Mouse (Mus musculus) common myeloid progenitor, adult 5-6 weeks (primary cell): Measurements from ENCODE around the gene 3425401B19Rik. TPM values are rescaled to one million over a fixed set of nuclear protein-coding genes. Genes with fewer than 3 reads are reported as not detected.

Experiments
- ATAC-seq: replicated peaks from 2 replicates; pipeline ENCODE4 v1.8.0; 2016; ENCODE audit warnings: low read depth, mild to moderate bottlenecking, moderate TSS enrichment, inconsistent platforms; ENCODE audit not compliant: poor library complexity, severe bottlenecking
- total RNA-seq: library from RNA; stranded (forward); fragments of 200-1000, 187-1606 nt; gene quantifications from 2 replicates; pipeline ENCODE4 v1.2.3, GENCODE M21; 2017

The 3425401B19Rik gene
- total RNA-seq, 1 experiment from 2014 or later, result not detected

DNA sequence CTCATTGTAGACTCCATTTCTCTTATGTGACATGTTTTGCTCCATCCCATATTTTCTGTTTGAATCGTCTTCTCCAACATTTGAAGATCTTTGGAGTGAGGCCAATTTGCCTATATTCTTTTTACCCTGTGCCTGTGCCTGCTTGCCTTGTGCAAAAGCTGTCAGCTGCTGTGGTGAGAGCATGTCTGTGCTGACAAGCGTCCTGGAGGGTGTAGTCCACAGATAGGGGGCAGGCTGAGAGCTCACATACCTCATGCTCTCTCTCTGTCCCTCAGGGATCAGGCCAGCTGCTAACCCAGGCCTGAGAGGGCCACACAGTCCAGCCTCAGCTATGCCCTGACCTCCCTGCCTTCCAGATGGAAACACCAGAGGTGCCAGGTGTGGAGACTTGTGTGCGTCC, 11.9 kb downstream of the 3425401B19Rik start:
- ATAC-seq, result no peak

DNA sequence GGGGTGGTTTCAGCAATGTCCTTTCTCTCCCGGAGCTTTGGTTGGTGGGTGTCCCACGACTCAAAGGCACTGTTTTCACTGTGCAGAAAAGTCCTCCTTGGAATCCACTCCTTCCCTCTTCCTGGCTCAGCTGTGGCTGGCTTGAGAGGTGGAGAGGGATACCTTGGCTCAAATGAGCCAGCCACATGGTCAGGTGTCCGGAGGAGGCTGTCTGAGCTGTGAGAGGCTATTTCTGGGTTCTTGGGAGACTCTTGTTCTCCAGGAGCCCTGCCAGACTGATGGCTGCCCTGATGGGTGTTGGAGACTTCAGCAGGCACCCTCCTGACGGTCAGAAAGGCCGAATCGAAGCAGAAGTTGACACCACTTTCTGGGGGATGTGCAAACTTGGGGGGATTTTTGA, 22.0 kb downstream of the 3425401B19Rik start:
- ATAC-seq, result no peak

DNA sequence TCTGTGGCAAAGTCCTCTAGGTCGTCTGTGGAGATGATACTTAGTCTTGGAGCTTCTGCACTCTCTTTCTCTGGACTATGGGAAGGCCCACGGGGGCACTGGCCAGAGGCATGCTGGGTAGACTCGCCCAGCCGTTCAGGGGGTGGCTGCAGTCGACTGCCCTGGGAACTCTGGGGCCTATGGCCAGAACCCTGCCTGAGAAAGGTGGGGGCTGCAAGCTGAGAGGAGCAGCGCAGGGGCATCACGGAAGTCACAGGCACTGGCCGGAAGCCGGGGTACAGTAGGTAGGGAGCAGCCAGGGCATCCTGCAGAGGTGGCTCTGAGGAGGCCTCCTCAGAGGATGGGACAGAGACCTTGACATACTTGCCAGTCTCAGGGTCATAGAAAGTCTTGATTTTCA, 25.3 kb downstream of the 3425401B19Rik start:
- no peak for ATAC-seq

DNA sequence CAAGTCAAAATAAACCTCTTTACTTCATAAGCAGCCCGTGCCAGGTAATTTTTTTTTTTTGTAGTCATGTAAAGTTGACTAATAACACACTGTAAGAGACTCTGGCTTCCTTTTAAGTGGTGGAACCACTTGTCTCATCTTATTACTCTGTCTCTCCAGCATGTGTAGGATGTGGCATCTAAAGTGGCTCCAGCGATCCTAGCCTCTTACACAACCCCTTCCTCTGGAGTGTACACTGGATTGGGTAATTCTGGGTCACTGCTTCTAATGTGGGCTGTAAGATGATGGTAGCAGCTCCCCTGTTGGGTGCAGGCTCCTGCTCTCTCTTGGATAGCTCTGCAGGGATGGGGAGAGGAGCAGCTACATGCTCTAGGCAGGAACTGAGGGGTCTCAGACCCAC, 46.6 kb downstream of the 3425401B19Rik start:
- ATAC-seq, result no peak

DNA sequence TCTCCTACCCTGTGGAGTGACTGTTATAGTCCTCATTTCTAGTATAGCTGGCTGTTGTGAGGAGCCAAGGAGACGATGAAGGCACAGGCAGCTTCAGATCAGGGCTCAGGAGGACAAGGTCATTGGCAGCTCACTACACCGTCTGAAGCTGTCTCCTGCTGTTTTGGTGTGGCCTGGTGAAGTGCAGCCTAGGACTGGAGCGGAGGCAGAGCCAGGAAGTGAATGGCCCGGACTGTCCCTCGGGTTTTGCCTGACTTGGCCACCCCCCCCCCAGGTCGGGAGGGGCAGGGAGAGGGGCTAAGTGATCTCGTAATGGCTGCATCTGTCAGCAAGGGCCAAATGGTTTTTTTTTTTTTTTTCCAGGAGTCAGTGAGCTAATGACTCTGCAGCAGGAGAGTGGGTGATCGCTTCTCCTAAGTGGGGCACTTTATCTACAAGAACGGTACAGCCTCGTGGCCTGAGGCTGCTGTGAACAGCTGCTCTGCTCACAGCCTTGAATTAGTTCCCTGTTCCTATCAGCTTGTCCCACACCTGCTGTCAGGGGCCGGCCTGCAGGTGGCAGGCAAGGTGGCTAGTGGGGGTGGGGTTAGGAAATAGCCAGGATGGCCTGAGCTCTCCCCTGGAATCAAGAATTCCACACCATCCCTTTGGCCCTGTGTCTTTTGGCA, 50.9 kb downstream of the 3425401B19Rik start:
- ATAC-seq, result no peak

DNA sequence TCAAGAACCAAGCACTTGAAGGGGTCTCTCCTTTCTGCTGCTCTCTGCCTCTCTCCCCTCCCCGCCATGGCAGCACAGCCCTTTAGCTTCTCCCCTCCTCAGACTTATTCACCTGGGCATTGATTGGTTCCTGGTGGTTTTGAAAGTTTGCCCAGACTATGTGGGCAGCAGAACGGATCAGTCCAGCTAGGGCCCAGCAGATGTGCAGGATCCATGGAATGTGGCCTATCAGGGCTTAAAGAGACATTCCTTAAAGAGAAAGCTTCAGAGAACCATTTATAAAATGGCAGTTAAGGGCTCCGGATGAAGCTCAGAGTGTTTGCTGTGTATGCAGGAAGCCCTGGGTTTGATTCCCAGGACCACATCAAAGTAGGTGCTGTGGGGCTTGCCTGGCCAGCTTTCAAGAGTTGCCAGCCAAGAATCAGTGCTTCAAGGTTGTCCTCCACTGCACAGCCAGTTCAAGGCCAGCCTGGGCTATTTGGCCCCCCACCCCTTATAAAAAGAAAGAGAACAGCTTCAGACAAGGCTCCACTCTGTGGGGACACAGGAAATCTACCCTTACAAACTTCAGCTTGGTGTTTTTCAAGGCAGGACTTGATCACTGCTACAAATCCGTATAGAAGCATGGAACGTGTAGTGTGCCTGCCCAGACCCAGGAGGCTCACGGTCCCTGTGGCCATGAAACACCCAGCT, 52.0 kb downstream of the 3425401B19Rik start:
- ATAC-seq, result no peak

DNA sequence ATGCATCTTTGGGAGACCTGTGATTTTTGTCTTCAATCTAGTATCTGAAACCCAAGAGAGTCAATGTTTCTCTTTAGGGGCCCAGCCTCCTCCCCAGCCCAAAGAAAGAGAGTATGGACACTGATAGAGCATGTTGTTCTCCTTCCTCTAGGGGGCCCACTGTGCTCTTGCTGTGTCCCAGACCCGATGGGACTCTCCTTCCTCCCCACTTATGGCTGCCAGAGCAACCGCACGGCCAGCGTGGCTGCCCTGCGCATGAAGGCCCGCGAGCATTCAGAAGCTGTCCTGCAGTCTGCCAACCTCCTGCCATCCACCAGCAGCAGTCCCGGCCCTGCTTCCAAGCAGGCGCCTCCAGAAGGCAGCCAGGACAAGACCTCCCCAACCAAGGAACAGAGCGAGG, 56.5 kb downstream of the 3425401B19Rik start:
- ATAC-seq, result peak; percentile 64

DNA sequence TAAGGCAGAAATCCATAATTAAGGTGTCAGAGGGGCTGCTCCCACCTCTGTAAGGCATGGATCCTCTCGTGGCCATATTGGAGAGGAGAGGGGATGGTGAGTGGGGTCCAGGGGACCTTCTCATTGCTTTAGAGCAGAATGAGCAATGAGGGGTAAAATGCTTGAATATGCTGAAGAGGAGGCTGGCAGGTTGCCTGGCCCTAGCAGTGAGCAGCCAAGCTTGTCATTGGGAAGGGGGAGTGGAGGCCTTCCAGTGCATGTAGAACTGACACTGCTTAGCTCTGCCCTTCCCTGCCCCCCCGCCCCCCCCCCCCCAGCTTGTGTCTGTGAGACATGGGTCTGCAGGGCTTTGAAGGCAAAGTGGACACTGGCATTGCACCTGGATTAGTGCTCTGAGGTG, 57.8 kb downstream of the 3425401B19Rik start:
- no peak for ATAC-seq

DNA sequence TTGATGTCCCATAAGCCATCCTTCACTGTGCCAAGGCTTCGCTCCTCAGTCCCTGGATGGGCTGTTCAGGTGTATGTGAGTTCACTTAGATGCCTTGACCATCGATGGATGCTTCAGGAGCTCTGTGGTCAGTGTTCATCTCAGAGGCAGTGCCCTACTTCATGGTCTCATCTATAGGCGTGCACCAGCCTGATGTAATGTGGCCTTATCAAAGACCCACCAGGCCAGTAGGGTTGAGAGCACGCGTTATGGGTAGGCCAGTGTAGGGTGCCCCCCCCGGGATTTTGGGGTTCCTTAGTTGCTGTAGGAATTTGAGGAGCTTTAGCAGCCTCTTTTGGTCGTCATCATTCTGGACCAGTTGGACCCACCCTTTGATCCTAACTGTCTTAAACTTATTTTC, 60.3 kb downstream of the 3425401B19Rik start:
- ATAC-seq, result no peak

DNA sequence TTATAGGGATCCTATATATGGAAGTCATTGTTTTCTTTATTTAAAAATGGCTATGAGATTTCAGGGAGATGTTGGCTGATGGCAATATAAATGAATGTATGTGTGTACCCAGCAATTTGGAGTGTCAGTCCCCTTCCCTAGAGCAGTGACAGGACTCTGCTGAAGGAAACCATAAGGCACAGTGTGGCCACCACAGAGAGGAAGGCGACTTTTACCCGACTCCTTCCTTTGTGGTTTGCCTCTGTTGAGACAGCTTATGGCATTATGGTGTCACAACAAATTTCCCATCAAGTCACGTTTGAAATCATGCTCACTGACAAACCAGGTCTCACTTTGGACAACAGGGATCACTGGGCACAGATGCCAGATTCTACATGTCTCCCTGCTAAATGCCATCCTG, 60.8 kb downstream of the 3425401B19Rik start:
- peak; percentile 91 for ATAC-seq

DNA sequence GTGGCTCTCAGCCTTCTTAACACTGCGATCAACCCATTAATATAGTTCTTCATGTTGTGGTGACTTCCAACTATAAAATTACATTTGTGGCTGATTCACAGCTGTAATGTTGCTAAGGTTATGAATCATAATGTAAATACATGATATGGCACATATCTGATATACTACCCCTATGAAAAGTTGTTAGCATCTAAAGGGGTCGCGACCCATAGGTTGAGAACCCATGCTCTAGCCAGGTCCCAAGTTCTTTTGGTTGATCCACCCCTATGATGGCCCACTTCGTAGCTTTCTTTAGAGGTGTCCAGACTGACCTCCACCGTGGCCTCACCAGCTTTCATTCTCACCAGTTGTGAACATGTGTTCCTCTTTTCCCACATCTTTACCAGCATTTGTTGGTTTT, 67.8 kb downstream of the 3425401B19Rik start:
- no peak for ATAC-seq

DNA sequence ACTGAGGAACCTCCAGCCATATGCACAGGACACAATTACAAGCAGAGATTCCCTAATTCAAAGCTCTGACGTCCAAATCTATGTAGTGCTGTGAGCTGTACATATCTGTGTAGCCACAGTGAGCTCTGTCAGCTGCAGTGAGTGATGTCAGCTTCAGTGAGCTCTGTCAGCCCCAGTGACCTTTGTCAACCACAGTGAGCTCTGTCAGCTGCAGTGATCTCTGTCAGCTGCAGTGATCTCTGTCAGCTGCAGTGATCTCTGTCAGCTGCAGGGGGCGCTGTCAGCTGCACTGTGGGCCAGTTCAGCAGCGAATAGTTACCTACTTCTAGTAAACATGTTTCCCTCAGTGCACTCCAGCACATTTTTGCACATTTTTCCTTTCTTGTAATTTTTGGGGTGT, 75.7 kb downstream of the 3425401B19Rik start:
- ATAC-seq, result peak; percentile 86

Other genes starting within 250 kb of the 3425401B19Rik start
- not detected in 2 replicates for gene Slc18a3, start 220.4 kb downstream of the 3425401B19Rik start, total RNA-seq
- gene Chat, start 219.3 kb downstream of the 3425401B19Rik start, total RNA-seq, result not detected in 2 replicates
- gene Ercc6, start 171.8 kb downstream of the 3425401B19Rik start, total RNA-seq, result 20.4 and 24.4 TPM in 2 replicates
- not detected in 2 replicates for gene Prrxl1, start 85.9 kb downstream of the 3425401B19Rik start, total RNA-seq
- gene Tmem273, start 100.7 kb upstream of the 3425401B19Rik start, total RNA-seq, result 2.3 and 5.5 TPM in 2 replicates
- not detected in 2 replicates for gene Fam170b, start 148.7 kb upstream of the 3425401B19Rik start, total RNA-seq
- gene Vstm4, start 171.5 kb upstream of the 3425401B19Rik start, total RNA-seq, result not detected in 2 replicates